Mouse (Mus musculus) forebrain, embryonic 14.5 days (tissue): ENCODE results near the gene Grik4. TPM values are rescaled to one million over a fixed set of nuclear protein-coding genes. Genes with fewer than 3 reads are reported as not detected.

Source experiments
- ATAC-seq: fragments of 200-750 bp; cut with Nextera tagmentation; 2 replicates; pipeline ENCODE4 v1.8.0; 2017; ENCODE audit warnings: mild to moderate bottlenecking, moderate library complexity
- DNase-seq: peaks from one replicate; pipeline ENCODE4 v3.0.0-alpha.2; 2015; ENCODE audit warnings: low spot score
- H3K27ac ChIP-seq: fragments of 300-500 bp; sonication (generic); 2 replicates; pipeline ENCODE4 v1.5.1; 2014; ENCODE audit warnings: low read depth, mild to moderate bottlenecking, control low read depth, low read length, moderate library complexity
- H3K27me3 ChIP-seq: fragments of 300-500 bp; sonication (generic); replicated peaks from 2 replicates; pipeline ENCODE4 v1.6.1; 2014; ENCODE audit warnings: low read length, control low read depth, mixed read lengths; ENCODE audit not compliant: control insufficient read depth, insufficient read depth
- H3K36me3 ChIP-seq: fragments of 300-500 bp; sonication (generic); 2 replicates; pipeline ENCODE4 v1.6.1; 2014; ENCODE audit warnings: low read length, control low read depth; ENCODE audit not compliant: control insufficient read depth, insufficient read depth
- H3K4me1 ChIP-seq: fragments of 300-500 bp; sonication (generic); 2 replicates; pipeline ENCODE4 v1.6.1; 2014; ENCODE audit warnings: antibody characterized with exemption, low read length, control low read depth; ENCODE audit not compliant: control insufficient read depth, insufficient read depth
- H3K4me2 ChIP-seq: fragments of 300-500 bp; sonication (generic); 2 replicates; pipeline ENCODE4 v1.6.1; 2014; ENCODE audit warnings: mild to moderate bottlenecking, control low read depth, low read length
- H3K4me3 ChIP-seq: fragments of 300-500 bp; sonication (generic); 2 replicates; pipeline ENCODE4 v1.5.1; 2014; ENCODE audit warnings: low read depth, low read length, control low read depth
- H3K9ac ChIP-seq: fragments of 300-500 bp; sonication (generic); 2 replicates; pipeline ENCODE4 v1.6.1; 2014; ENCODE audit warnings: mild to moderate bottlenecking, low read length, control low read depth, moderate library complexity
- H3K9me3 ChIP-seq: fragments of 300-500 bp; sonication (generic); replicated peaks from 2 replicates; pipeline ENCODE4 v1.6.1; 2016; ENCODE audit warnings: low read length, control low read depth, mixed read lengths; ENCODE audit not compliant: control insufficient read depth
- whole genome bisulfite sequencing: fragments of 180-500 bp; shearing (Covaris S2); extraction: QIAGEN DNeasy Blood & Tissue Kit; methylation state at CpG from one replicate; pipeline ENCODE4 v1.1.7; 2014; 5-methylcytosine and 5-hydroxymethylcytosine counted together
- polyA plus RNA-seq: library from polyadenylated mRNA; unstranded; fragments of >200 nt; fragmentation: Nextera tagmentation; extraction: Ambion mirVana; gene quantifications from 2 replicates; pipeline ENCODE4 v1.2.1, GENCODE M21; 2014

The Grik4 gene
- polyA plus RNA-seq, 1 experiment from 2014 or later = 1.4 TPM

- 55% methylated on average over 3 of the region's 3 CpGs for WGBS
- no peak overlapping the region for H3K9ac ChIP-seq
- no peak for ATAC-seq
Observed at GRCm38 (mm10) chr9:42803061-42803491, 141.2 kb downstream of the Grik4 start.

GRCm38 (mm10) chr9:42801929-42802328, 142.4 kb downstream of the Grik4 start:
- Histone ChIP-seq H3K4me2 (no peak overlapping the region), H3K36me3 (no peaks in the 10 kb centered on the region), H3K4me1 (peaks cover 7% of the 10 kb centered on the region; the same call in 1 of the 2 replicates), H3K9me3 (no peaks in the 10 kb centered on the region), H3K4me3 (no peak overlapping the region), H3K27me3 (no peaks in the 10 kb centered on the region), H3K9ac (no peak overlapping the region), H3K27ac (no peak overlapping the region)
- ATAC-seq (no peak), DNase-seq (no peak)
- 84% methylated on average over 11 of the region's 11 CpGs for WGBS

More at GRCm38 (mm10) chr9:42803061-42803491, 141.2 kb downstream of the Grik4 start:
- no peaks in the 10 kb centered on the region for H3K36me3 ChIP-seq
- no peak overlapping the region for H3K4me3 ChIP-seq
- peaks cover 7% of the 10 kb centered on the region; the same call in 1 of the 2 replicates for H3K4me1 ChIP-seq
- no peaks in the 10 kb centered on the region for H3K27me3 ChIP-seq
- H3K27ac ChIP-seq = no peak overlapping the region
- DNase-seq = no peak
- H3K4me2 ChIP-seq = no peak overlapping the region
- H3K9me3 ChIP-seq = no peaks in the 10 kb centered on the region

GRCm38 (mm10) chr9:42800138-42800537, 144.2 kb downstream of the Grik4 start:
- Histone ChIP-seq H3K36me3 (no peaks in the 10 kb centered on the region), H3K27ac (no peak overlapping the region), H3K27me3 (no peaks in the 10 kb centered on the region), H3K4me1 (peaks cover 7% of the 10 kb centered on the region; the same call in 1 of the 2 replicates), H3K4me2 (no peak overlapping the region), H3K4me3 (no peak overlapping the region), H3K9ac (no peak overlapping the region), H3K9me3 (no peaks in the 10 kb centered on the region)
- 92% methylated on average over 7 of the region's 7 CpGs for WGBS
- ATAC-seq (no peak), DNase-seq (no peak)

DNA sequence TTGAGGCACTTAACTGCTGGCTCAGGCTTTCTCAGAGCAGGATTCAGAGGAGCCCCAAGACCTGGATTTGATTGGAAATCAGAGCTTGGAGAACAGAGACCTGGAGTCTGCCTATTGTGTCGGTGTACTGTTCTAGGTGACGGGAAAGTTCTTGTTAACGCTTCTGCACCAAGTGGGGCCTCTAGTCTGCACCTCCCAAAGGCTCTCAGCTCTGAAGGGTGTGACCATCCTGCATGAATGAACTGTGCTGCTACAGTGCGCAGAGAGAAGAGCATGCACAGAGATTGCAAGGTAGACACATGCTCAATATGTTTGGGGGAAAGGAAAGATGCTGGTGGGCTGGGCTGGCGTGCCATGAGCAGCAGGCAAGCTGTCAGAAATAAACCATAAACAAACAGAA, 144.6 kb downstream of the Grik4 start:
- Histone ChIP-seq H3K4me2 (no peak overlapping the region), H3K27ac (no peak overlapping the region), H3K9me3 (no peaks in the 10 kb centered on the region), H3K4me3 (no peak overlapping the region), H3K27me3 (no peaks in the 10 kb centered on the region), H3K36me3 (no peaks in the 10 kb centered on the region), H3K9ac (no peak overlapping the region), H3K4me1 (peaks cover 7% of the 10 kb centered on the region; the same call in 1 of the 2 replicates)
- DNase-seq (no peak), ATAC-seq (no peak)
- WGBS = 83% methylated on average over 5 of the region's 5 CpGs

- DNase-seq (peak; percentile 53), ATAC-seq (peak; percentile 37; the same call in 1 of the 2 replicates)
- 25% methylated on average over 5 of the region's 5 CpGs for WGBS
Observed at GRCm38 (mm10) chr9:42799242-42799641, 145.1 kb downstream of the Grik4 start.

GRCm38 (mm10) chr9:42798280-42798679, 146.0 kb downstream of the Grik4 start:
- DNase-seq = no peak
- H3K27ac ChIP-seq = no peak overlapping the region
- WGBS = 81% methylated on average over 4 of the region's 4 CpGs
- H3K9me3 ChIP-seq = no peaks in the 10 kb centered on the region
- no peak overlapping the region for H3K4me3 ChIP-seq
- ATAC-seq = no peak
- no peak overlapping the region for H3K9ac ChIP-seq
- no peaks in the 10 kb centered on the region for H3K36me3 ChIP-seq
- H3K4me1 ChIP-seq = peaks cover 7% of the 10 kb centered on the region; the same call in 1 of the 2 replicates
- H3K4me2 ChIP-seq = no peak overlapping the region
- no peaks in the 10 kb centered on the region for H3K27me3 ChIP-seq

More at GRCm38 (mm10) chr9:42799242-42799641, 145.1 kb downstream of the Grik4 start:
- Histone ChIP-seq H3K27me3 (no peaks in the 10 kb centered on the region), H3K9me3 (no peaks in the 10 kb centered on the region), H3K27ac (no peak overlapping the region), H3K9ac (no peak overlapping the region), H3K4me1 (peaks cover 7% of the 10 kb centered on the region; the same call in 1 of the 2 replicates), H3K4me2 (no peak overlapping the region), H3K36me3 (no peaks in the 10 kb centered on the region), H3K4me3 (no peak overlapping the region)

DNA sequence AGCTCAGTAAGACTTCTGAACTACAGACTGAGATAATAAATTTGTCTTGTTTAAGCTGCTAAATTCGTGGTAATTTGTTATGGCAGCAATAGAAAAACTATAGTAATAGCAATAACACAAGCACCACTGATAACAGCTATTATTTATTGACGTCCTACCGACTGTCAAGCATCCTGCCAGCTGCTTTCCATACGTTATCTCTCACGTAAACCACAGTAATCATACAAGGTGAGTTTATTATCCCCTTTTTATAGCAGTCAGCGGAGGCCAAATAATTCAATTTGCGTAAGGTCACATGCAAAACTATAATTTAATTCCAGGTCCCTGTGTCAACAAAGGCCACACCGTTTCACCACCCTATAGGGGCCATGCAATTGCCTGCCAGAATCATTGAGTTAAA, 147.0 kb downstream of the Grik4 start:
- DNase-seq = no peak
- Histone ChIP-seq H3K36me3 (no peaks in the 10 kb centered on the region), H3K27ac (no peak overlapping the region), H3K27me3 (no peaks in the 10 kb centered on the region), H3K9me3 (no peaks in the 10 kb centered on the region), H3K4me2 (no peak overlapping the region), H3K4me3 (no peak overlapping the region), H3K9ac (no peak overlapping the region), H3K4me1 (peaks cover 7% of the 10 kb centered on the region; the same call in 1 of the 2 replicates)
- no peak for ATAC-seq
- 74% methylated on average over 8 of the region's 8 CpGs for WGBS

- WGBS = 69% methylated on average over 8 of the region's 8 CpGs
- Histone ChIP-seq H3K27me3 (no peaks in the 10 kb centered on the region), H3K4me2 (no peak overlapping the region), H3K9me3 (no peaks in the 10 kb centered on the region), H3K9ac (no peak overlapping the region), H3K36me3 (no peaks in the 10 kb centered on the region), H3K4me3 (no peak overlapping the region), H3K27ac (no peak overlapping the region), H3K4me1 (peaks cover 7% of the 10 kb centered on the region)
- DNase-seq = peak; percentile 33
- no peak for ATAC-seq
Observed at GRCm38 (mm10) chr9:42795881-42796280, 148.4 kb downstream of the Grik4 start.

- no peak overlapping the region for H3K4me3 ChIP-seq
- H3K27me3 ChIP-seq = no peaks in the 10 kb centered on the region
- H3K9ac ChIP-seq = no peak overlapping the region
- DNase-seq = no peak
- ATAC-seq = no peak
- H3K9me3 ChIP-seq = no peaks in the 10 kb centered on the region
- WGBS = 94% methylated on average over 4 of the region's 4 CpGs
- H3K4me1 ChIP-seq = peaks cover 2% of the 10 kb centered on the region
- H3K36me3 ChIP-seq = no peaks in the 10 kb centered on the region
- no peak overlapping the region for H3K27ac ChIP-seq
- no peak overlapping the region for H3K4me2 ChIP-seq
Observed at GRCm38 (mm10) chr9:42794006-42794405, 150.3 kb downstream of the Grik4 start.
